Mouse (Mus musculus) ES-E14 (cell line): ENCODE results near the gene Pdk3.

Experiments
- CHD2 ChIP-seq: IDR thresholded peaks from 2 replicates; pipeline ENCODE4 v1.6.1; 2014; ENCODE audit warnings: mild to moderate bottlenecking, low read depth, low read length, inconsistent platforms
- HCFC1 ChIP-seq: IDR thresholded peaks from 2 replicates; pipeline ENCODE4 v1.6.1; 2012; ENCODE audit warnings: low read length, inconsistent platforms, borderline replicate concordance; ENCODE audit not compliant: insufficient read depth
- MAFK ChIP-seq: IDR thresholded peaks from 2 replicates; pipeline ENCODE4 v1.6.1; 2014; ENCODE audit warnings: mild to moderate bottlenecking, low read depth, low read length, inconsistent platforms; ENCODE audit not compliant: insufficient read depth
- ZC3H11A ChIP-seq: IDR thresholded peaks from 2 replicates; pipeline ENCODE4 v1.6.1; 2012; ENCODE audit warnings: low read depth, mild to moderate bottlenecking, inconsistent platforms, low read length, borderline replicate concordance
- ZNF384 ChIP-seq: IDR thresholded peaks from 2 replicates; pipeline ENCODE4 v1.6.1; 2012; ENCODE audit warnings: low read depth, low read length, inconsistent platforms

GRCm38 (mm10) chrX:93825787-93826186 is 6.2 kb downstream of the Pdk3 start:
- TF ChIP-seq MAFK (no peak), CHD2 (no peak), ZNF384 (no peak), HCFC1 (no peak), ZC3H11A (no peak)
